Mouse (Mus musculus): ENCODE results near the gene Khdrbs1.
A peak's percentile ranks its signal among the peaks of the same experiment; 100 is the strongest.
"Not testable (repeated sequence)": the region's sequence is repeated elsewhere in the genome, so short reads cannot be mapped to it uniquely, and the experiment has no call there.

The Khdrbs1 gene

GRCm38 (mm10) chr4:129742232-129743009 lies at the start of gene Khdrbs1:
Khdrbs1 (minus strand) TSS chr4:129742303.
- DNase-seq (ENCODE audit: low read depth): peak; percentile 99

- DNase-seq (ENCODE audit: low read depth): no peak
Observed at GRCm38 (mm10) chr4:129791399-129791798, 49.3 kb upstream of the Khdrbs1 start.

GRCm38 (mm10) chr4:129790475-129790874 lies 48.4 kb upstream of the Khdrbs1 start:
- DNase-seq (ENCODE audit: low read depth): no peak

GRCm38 (mm10) chr4:129789635-129790034 lies 47.5 kb upstream of the Khdrbs1 start:
- no peak for DNase-seq (ENCODE audit: low read depth)

- no peak for DNase-seq (ENCODE audit: low read depth)
Observed at GRCm38 (mm10) chr4:129788693-129789092, 46.6 kb upstream of the Khdrbs1 start.

GRCm38 (mm10) chr4:129785178-129785577 lies 43.1 kb upstream of the Khdrbs1 start:
- DNase-seq (ENCODE audit: low read depth): peak; percentile 94

GRCm38 (mm10) chr4:129783506-129783905 lies 41.4 kb upstream of the Khdrbs1 start:
- DNase-seq (ENCODE audit: low read depth): no peak

- DNase-seq (ENCODE audit: low read depth): no peak
Observed at GRCm38 (mm10) chr4:129782857-129783331, 40.8 kb upstream of the Khdrbs1 start.

GRCm38 (mm10) chr4:129781881-129782675 lies 40.0 kb upstream of the Khdrbs1 start:
- no peak for DNase-seq (ENCODE audit: low read depth)

GRCm38 (mm10) chr4:129771672-129772521 lies 29.8 kb upstream of the Khdrbs1 start:
- peak; percentile 62 for DNase-seq (ENCODE audit: low read depth)

GRCm38 (mm10) chr4:129771314-129771671 lies 29.2 kb upstream of the Khdrbs1 start:
- peak; percentile 51 for DNase-seq (ENCODE audit: low read depth)

- DNase-seq (ENCODE audit: low read depth): no peak
Observed at GRCm38 (mm10) chr4:129770600-129770999, 28.5 kb upstream of the Khdrbs1 start.

- not testable (repeated sequence) for DNase-seq (ENCODE audit: low read depth)
Observed at GRCm38 (mm10) chr4:129768742-129769141, 26.6 kb upstream of the Khdrbs1 start.

GRCm38 (mm10) chr4:129767782-129768181 lies 25.7 kb upstream of the Khdrbs1 start:
- DNase-seq (ENCODE audit: low read depth): no peak

- peak; percentile 69 for DNase-seq (ENCODE audit: low read depth)
Observed at GRCm38 (mm10) chr4:129765351-129765750, 23.2 kb upstream of the Khdrbs1 start.

GRCm38 (mm10) chr4:129762496-129762895 lies 20.4 kb upstream of the Khdrbs1 start:
- DNase-seq (ENCODE audit: low read depth): peak; percentile 55

- peak; percentile 87 for DNase-seq (ENCODE audit: low read depth)
Observed at GRCm38 (mm10) chr4:129761606-129762005, 19.5 kb upstream of the Khdrbs1 start.

GRCm38 (mm10) chr4:129755455-129755854 lies 13.4 kb upstream of the Khdrbs1 start:
- DNase-seq (ENCODE audit: low read depth): no peak

- peak; percentile 89 for DNase-seq (ENCODE audit: low read depth)
Observed at GRCm38 (mm10) chr4:129754742-129755141, 12.6 kb upstream of the Khdrbs1 start.

GRCm38 (mm10) chr4:129750430-129750829 lies 8.3 kb upstream of the Khdrbs1 start:
- peak; percentile 60 for DNase-seq (ENCODE audit: low read depth)

GRCm38 (mm10) chr4:129746591-129746990 lies 4.5 kb upstream of the Khdrbs1 start:
- DNase-seq (ENCODE audit: low read depth): no peak

- no peak for DNase-seq (ENCODE audit: low read depth)
Observed at GRCm38 (mm10) chr4:129746106-129746505, 4.0 kb upstream of the Khdrbs1 start.

Data from naive thymus-derived CD4-positive, alpha-beta T cell, adult 2 months (primary cell).